Mouse (Mus musculus): ENCODE measurements around the gene Gprc5c.

Gprc5c gene

DNA sequence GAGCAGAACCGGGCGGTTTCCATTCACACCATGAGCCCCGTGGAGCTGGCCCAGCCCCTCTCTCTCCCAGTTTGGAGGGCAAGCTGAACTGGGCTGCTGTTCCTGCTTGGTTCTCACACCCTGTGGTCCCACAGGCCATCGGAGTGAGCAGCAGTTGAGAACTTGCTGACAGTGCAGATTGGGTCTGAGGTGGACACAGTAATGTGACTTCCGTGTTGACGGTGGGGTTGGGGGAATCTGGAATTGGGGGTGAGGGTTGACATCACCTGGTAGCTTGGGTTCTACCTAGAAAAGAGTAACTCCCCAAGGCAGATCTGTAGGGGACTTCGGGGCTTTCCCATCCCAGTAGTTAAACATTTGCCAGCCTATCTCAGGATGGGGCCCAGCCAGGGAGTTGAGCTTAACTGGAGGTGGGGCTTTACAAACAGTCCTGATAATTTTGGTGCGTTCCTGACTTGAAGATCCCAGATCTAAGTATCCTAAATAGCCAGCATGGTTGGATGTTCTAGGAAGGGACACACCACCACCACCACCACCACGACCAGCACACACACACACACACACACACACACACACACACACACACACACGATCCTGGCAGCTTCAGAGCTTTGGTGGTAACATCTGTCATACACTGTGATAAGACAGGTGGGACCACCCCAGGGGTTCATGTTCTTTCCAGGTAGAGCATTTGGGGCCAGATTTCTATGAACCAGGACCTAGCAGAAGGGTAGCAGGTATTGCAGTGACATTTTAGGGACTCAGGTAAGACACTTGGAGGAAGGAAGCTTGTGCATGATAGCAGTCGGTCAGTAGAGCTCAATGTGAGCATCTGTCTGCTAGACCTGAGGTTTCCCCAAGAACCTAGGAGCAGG, 16.6 kb downstream of the Gprc5c start:
- in situ Hi-C loops (cut with MboI, MseI) = no loop called here

- in situ Hi-C loops (cut with MboI, MseI) = no loop called here
Observed at GRCm38 (mm10) chr11:114868280-114868679, 17.3 kb downstream of the Gprc5c start.

DNA sequence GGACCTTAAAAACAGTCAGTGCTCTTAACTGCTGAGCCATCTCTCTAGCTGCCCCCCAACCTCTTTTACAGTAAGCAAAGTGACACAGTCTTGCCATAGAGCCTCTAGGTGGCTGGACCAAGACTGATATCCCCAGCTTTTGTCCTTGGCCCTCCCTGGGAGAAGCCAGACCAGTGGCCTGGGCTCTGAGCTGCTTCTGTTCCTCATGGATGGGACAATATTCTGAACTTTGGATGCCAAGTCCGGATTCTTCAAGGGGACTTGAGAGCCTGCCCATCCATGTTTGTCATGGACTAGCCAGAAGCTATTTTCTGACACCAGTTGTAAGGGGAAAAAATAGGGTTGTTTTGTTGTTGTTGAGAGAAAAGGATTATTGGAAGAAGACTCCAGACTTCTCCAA, 18.8 kb downstream of the Gprc5c start:
- in situ Hi-C loops (cut with MboI, MseI) = no loop called here

GRCm38 (mm10) chr11:114871540-114871939, 20.6 kb downstream of the Gprc5c start:
- in situ Hi-C loops (cut with MboI, MseI) = no loop called here

GRCm38 (mm10) chr11:114873022-114873817, 22.3 kb downstream of the Gprc5c start:
- in situ Hi-C loops (cut with MboI, MseI) = no loop called here

GRCm38 (mm10) chr11:114874226-114875145, 23.5 kb downstream of the Gprc5c start:
- in situ Hi-C loops (cut with MboI, MseI) = no loop called here

GRCm38 (mm10) chr11:114875301-114875801, 24.4 kb downstream of the Gprc5c start:
- in situ Hi-C loops (cut with MboI, MseI) = no loop called here

GRCm38 (mm10) chr11:114876176-114876575, 25.2 kb downstream of the Gprc5c start:
- in situ Hi-C loops (cut with MboI, MseI) = no loop called here

GRCm38 (mm10) chr11:114876621-114877020, 25.7 kb downstream of the Gprc5c start:
- in situ Hi-C loops (cut with MboI, MseI) = no loop called here

DNA sequence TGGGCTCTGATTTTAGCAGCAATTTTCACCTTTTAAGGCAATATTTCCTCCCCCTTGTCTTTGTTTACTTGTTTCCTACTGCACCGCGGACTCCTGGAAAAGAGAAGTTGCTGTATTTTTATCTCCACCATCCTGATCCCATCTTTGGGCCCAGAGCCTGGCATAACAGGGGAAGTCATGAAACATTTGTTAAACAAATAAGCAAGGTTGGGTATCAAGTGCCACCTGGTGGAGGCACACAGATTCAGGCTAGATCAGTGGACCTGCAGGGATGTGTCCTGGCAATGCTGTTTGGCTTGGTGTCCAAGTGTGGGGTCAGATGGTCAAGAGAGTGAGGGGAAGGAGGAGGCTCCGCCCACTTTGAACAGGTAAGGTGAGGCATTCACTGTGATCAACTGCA, 26.2 kb downstream of the Gprc5c start:
- in situ Hi-C loops (cut with MboI, MseI) = no loop called here

GRCm38 (mm10) chr11:114879666-114880065, 28.7 kb downstream of the Gprc5c start:
- in situ Hi-C loops (cut with MboI, MseI) = no loop called here

- in situ Hi-C loops (cut with MboI, MseI) = no loop called here
Observed at GRCm38 (mm10) chr11:114880185-114880584, 29.2 kb downstream of the Gprc5c start.

GRCm38 (mm10) chr11:114880589-114880988, 29.6 kb downstream of the Gprc5c start:
- in situ Hi-C loops (cut with MboI, MseI) = no loop called here

DNA sequence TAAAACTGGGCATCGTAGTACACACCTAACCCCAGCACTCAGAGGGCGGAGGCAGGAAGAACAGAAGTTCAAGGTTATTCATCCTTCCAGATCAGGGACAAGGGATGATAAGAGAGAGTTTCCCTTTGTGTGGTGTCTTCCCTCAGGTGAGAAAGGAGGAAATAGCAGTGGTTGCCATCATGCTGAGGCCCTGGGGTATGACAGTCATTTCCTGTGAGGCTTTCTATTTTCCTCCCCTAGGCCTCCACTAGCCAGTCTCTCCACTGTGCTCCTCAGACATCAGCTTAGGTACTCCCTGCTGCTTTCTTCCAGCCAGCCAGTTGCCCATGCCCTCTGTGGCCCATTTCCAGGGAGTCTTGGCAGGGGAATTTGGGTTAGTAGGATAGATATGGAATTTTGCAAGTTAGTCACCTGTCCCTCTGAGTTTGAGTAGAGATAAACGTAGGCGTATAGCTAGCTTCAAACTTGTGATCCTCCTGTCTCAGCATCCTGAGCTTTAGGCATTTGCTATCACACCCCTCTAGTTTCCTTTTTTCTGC, 32.4 kb downstream of the Gprc5c start:
- in situ Hi-C loops (cut with MboI, MseI) = no loop called here

GRCm38 (mm10) chr11:114884380-114885100, 33.6 kb downstream of the Gprc5c start:
- in situ Hi-C loops (cut with MboI, MseI) = no loop called here

- in situ Hi-C loops (cut with MboI, MseI) = no loop called here
Observed at GRCm38 (mm10) chr11:114889991-114890518, 39.1 kb downstream of the Gprc5c start, which contains the start of gene Cd300a. TSS of gene Cd300a (plus strand) at chr11:114890041.

DNA sequence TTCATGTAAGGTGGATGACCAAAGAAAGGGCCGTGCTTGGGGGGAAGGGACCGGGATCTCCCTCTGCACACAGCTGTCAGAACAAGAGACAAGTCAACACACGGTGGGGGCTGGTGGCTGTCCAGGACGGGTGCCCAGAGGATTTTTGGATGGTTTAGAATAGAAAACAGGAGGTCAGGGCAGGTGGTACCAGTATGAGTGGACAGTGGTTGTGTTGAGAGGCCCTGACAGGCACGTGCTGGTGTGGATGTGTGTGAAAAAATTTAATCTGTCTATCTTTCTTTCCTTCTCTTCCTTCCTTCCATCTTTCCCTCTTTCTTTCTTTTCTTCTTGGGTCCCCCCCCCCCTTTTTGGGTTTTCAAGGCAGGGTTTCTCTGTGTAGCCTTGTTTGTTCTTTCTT, 39.6 kb downstream of the Gprc5c start:
- in situ Hi-C loops (cut with MboI, MseI) = no loop called here

DNA sequence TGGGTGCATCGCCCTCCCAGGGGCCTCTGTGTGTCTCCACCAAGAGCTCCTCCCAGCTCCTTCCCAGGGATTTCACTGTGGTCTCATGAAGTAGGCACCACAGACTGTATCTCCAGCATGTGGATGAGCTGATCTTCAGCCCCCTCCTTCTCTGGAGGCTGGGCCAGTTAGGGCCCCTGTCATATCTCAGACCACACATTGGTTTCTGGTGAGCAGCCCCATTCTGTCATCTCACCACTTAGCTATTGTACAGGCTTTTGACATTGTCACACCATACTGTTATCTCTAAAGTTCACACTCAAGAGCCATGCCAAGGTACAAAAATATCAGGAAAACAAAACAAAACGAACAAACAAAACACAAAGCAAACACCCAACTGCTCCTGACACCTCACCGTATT, 45.1 kb downstream of the Gprc5c start:
- in situ Hi-C loops (cut with MboI, MseI) = loop anchor here (5.0 kb wide), 1 partner anchor 144 kb away; no protein-coding TSS in a partner anchor

DNA sequence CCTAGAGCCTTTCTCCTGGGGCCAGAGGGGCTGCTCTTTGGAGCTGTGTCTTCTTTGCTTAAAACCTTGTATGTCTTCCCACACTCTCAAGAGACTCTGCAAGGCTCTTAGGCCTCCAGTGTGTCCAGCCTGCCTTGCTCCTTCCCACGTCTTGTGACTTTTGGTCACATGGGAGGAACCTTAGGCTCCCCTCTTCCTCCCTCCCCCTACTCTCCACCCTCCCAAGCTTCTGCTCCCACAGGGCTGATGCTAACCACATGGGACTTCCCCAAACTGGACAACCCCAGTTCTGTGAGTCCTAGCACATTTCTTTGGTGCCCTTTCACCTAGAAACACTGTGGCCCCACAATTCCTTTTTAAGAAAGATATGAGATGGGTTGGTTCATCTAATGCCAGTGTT, 47.1 kb downstream of the Gprc5c start:
- in situ Hi-C loops (cut with MboI, MseI) = loop anchor here (5.0 kb wide), 1 partner anchor 146 kb away; no protein-coding TSS in a partner anchor

- in situ Hi-C loops (cut with MboI, MseI) = no loop called here
Observed at GRCm38 (mm10) chr11:114903224-114903623, 52.3 kb downstream of the Gprc5c start.
